Comparison of ENCODE assay signal across 7 mouse cellular contexts in the genomic region with DNA sequence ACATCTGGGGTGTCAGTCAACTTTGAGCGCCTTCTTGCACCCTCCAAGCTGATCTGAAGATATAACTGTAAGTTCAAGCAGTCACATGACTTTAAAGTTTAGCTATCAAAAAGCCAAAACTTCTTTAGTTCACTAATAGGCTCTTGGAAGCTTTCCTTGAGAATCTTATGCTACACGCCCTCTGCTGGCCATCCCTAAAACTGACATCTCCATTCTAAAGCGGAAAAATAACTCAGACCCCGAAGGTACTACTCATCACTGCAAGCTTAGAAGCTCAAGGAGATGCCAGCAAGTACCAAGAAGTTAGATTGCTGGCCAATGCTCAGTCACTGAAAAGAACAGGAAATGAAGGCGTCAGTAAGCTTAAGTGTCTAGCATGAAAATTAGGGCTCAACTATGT. TPM values are rescaled to one million over a fixed set of nuclear protein-coding genes. Genes with fewer than 3 reads are reported as not detected.
DNase-seq lines count a peak whose midpoint lies in the region; ATAC-seq and TF ChIP-seq lines count a peak whose summit lies in the region.

No protein-coding gene starts in this region.

- no peaks in the 10 kb centered on the region; the same call in 1 of the 2 replicates for H3K4me1 ChIP-seq in embryonic facial prominence, embryonic 11.5 days (ENCODE audit: control insufficient read depth, insufficient read depth, low read length)
- H3K4me1 ChIP-seq in lung, postnatal 0 days (ENCODE audit: insufficient read depth, low read depth, low read length): 0 out of 2 replicates have a peak, but pooled peaks cover 5% of the 10 kb centered on the region

- H3K4me2 ChIP-seq in embryonic facial prominence, embryonic 11.5 days (ENCODE audit: low read depth, low read length): no peak overlapping the region
- no peak overlapping the region for H3K4me2 ChIP-seq in lung, postnatal 0 days (replicated peaks; ENCODE audit: low read depth, low read length)

- 9% methylated on average over 5 of the region's 5 CpGs for WGBS in embryonic facial prominence, embryonic 11.5 days
- WGBS in lung, postnatal 0 days: 7% methylated on average over 5 of the region's 5 CpGs

- H3K27ac ChIP-seq in embryonic facial prominence, embryonic 11.5 days (replicated peaks; ENCODE audit: low read depth, low read length): no peak overlapping the region
- no peak overlapping the region for H3K27ac ChIP-seq in lung, postnatal 0 days (ENCODE audit: low read length)

- TF ChIP-seq EP300 in lung, postnatal 0 days (IDR thresholded peaks at IDR 0.05): no peak

- no peak overlapping the region for H3K4me3 ChIP-seq in embryonic facial prominence, embryonic 11.5 days (ENCODE audit: low read depth, low read length)
- H3K4me3 ChIP-seq in lung, postnatal 0 days (ENCODE audit: low read depth, low read length): no peak overlapping the region

- no peak for ATAC-seq in embryonic facial prominence, embryonic 11.5 days (replicated peaks; ENCODE audit: insufficient number of reproducible peaks, low FRiP score, low TSS enrichment, low read depth)
- no peak for ATAC-seq in lung, postnatal 0 days

- H3K36me3 ChIP-seq in embryonic facial prominence, embryonic 11.5 days (replicated peaks; ENCODE audit: control insufficient read depth, insufficient read depth, low read depth, low read length): no peaks in the 10 kb centered on the region
- no peaks in the 10 kb centered on the region for H3K36me3 ChIP-seq in lung, postnatal 0 days (ENCODE audit: insufficient read depth, low read length)

- DNase-seq in testis, postnatal 10 days (ENCODE audit: low spot score): peak; percentile 76
- DNase-seq in testis, postnatal 14 days (ENCODE audit: low spot score): no peak
- peak; percentile 47 to 66 for DNase-seq in adrenal gland, postnatal 36 days
- DNase-seq in embryonic facial prominence, embryonic 11.5 days (ENCODE audit: low spot score): peak; percentile 81
- peak; percentile 51 for DNase-seq in kidney, postnatal 14 days
- peak; percentile 73 for DNase-seq in lung, postnatal 0 days (ENCODE audit: low spot score)
- DNase-seq in right cerebral cortex, adult 18-20 months: peak; percentile 79

- TF ChIP-seq CTCF in lung, postnatal 0 days (IDR thresholded peaks at IDR 0.05): peak; percentile 77

- no peak overlapping the region for H3K9ac ChIP-seq in embryonic facial prominence, embryonic 11.5 days (replicated peaks; ENCODE audit: low read length)
- no peak overlapping the region for H3K9ac ChIP-seq in lung, postnatal 0 days (replicated peaks; ENCODE audit: low read depth)

- no peaks in the 10 kb centered on the region for H3K27me3 ChIP-seq in embryonic facial prominence, embryonic 11.5 days (ENCODE audit: control insufficient read depth, insufficient read depth, low read length)
- 0 out of 2 replicates have a peak, but pooled peaks cover 7% of the 10 kb centered on the region for H3K27me3 ChIP-seq in lung, postnatal 0 days (replicated peaks; ENCODE audit: insufficient read depth, low read length)

- H3K9me3 ChIP-seq in embryonic facial prominence, embryonic 11.5 days (replicated peaks; ENCODE audit: control insufficient read depth, low read length): no peaks in the 10 kb centered on the region
- H3K9me3 ChIP-seq in lung, postnatal 0 days (ENCODE audit: low read length): no peaks in the 10 kb centered on the region

RNA-seq across cellular contexts. Expression of gene Dnajb5, which starts 3.7 kb away (rescaled TPM):
- 10 to 100 TPM; 10.9 to 35.1 TPM for total RNA-seq in adrenal gland, postnatal 36 days (2021)
- 8.6 and 9.7 TPM in 2 replicates for polyA plus RNA-seq in embryonic facial prominence, embryonic 11.5 days (2014; fragmentation: Nextera tagmentation; extraction: Ambion mirVana)
- polyA plus RNA-seq in lung, postnatal 0 days (2015; fragmentation: Nextera tagmentation; extraction: Ambion mirVana): 5.7 and 6.2 TPM in 2 replicates

RNA-seq across cellular contexts. Expression of gene 1700022I11Rik, which starts 23.5 kb away (rescaled TPM):
- total RNA-seq in adrenal gland, postnatal 36 days (2021): not detected
- 0.70 and 0.76 TPM in 2 replicates for polyA plus RNA-seq in embryonic facial prominence, embryonic 11.5 days (2014; fragmentation: Nextera tagmentation; extraction: Ambion mirVana)
- 0.30 TPM in 1 of 2 replicates, not detected in the other for polyA plus RNA-seq in lung, postnatal 0 days (2015; fragmentation: Nextera tagmentation; extraction: Ambion mirVana)

RNA-seq across cellular contexts. Expression of gene Phf24, which starts 29.5 kb away (rescaled TPM):
- 1 to 10 TPM; 1.3 to 1.8 TPM for total RNA-seq in adrenal gland, postnatal 36 days (2021)
- 0.43 and 0.80 TPM in 2 replicates for polyA plus RNA-seq in embryonic facial prominence, embryonic 11.5 days (2014; fragmentation: Nextera tagmentation; extraction: Ambion mirVana)
- 0.29 and 0.31 TPM in 2 replicates for polyA plus RNA-seq in lung, postnatal 0 days (2015; fragmentation: Nextera tagmentation; extraction: Ambion mirVana)

RNA-seq across cellular contexts. Expression of gene Vcp, which starts 54.4 kb away (rescaled TPM):
- total RNA-seq in adrenal gland, postnatal 36 days (2021): 100 to 1,000 TPM; 332 to 368 TPM
- polyA plus RNA-seq in embryonic facial prominence, embryonic 11.5 days (2014; fragmentation: Nextera tagmentation; extraction: Ambion mirVana): 686 and 688 TPM in 2 replicates
- polyA plus RNA-seq in lung, postnatal 0 days (2015; fragmentation: Nextera tagmentation; extraction: Ambion mirVana): 242 and 262 TPM in 2 replicates
